Mouse (Mus musculus): ENCODE data around the gene Slc35e2.
"Not testable (repeated sequence)": the region's sequence is repeated elsewhere in the genome, so short reads cannot be mapped to it uniquely, and the experiment has no call there.

The Slc35e2 gene

GRCm38 (mm10) chr4:155624338-155625291 is 23.4 kb downstream of the Slc35e2 start, which contains the start of gene Cdk11b:
Gene Cdk11b, plus strand, starts transcription at chr4:155624854.
- DNase-seq (ENCODE audit: inconsistent ontology term), result peak; percentile 96

DNA sequence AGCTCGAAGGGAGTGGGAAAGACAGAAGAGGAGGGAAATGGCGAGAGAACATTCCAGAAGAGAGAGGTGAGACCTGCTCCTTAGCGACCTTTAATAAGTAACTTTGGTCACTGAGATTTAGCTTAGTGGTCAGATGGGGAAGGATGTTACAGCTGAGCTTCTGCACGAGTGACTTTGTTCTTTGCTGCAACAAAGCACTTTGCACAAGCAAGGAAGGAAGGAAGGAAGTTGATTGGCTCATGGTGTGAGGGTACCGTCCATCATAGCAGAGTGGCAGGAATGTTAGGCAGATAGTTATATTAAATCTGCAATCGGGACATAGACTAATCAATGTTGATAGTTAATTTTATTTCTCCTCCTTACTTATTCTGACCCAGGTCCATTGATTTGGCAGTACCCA is 29.1 kb downstream of the Slc35e2 start:
- no peak for DNase-seq (ENCODE audit: inconsistent ontology term)

DNA sequence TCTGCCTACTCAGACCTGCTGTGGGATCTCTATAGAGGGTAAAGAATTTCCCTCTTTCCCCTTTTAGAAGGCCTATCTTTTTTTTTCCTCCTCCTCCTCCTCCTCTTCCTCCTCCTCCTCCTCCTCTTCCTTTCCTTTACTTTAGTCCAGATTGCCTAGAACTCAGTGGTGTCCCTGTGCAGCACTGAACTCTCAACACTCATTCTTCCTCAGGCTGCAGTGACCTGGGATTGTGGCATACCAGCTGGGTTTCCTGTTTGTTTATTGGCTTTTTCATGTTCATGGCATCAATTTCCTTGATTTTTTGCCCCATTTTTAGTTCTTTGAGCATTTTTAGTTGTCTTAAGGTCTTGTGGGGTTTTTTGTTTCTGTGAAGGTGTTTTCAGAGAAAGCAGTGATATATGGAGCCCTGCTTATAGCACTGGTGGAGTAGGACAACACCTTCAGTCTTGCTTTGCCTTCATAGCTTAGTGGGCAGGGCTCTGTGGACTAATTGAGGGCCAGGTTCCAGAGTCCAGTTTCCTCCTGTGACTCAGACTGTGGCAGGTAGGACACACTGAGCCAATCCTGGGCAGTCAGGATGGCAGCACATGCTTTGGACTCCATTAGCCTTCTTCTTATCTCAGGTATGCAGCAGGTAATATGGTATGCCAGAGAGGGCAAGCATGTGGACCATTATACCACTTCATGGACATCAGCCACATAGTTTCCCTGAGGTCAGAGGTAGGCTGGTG is 34.7 kb downstream of the Slc35e2 start:
- no peak for DNase-seq (ENCODE audit: inconsistent ontology term)

DNA sequence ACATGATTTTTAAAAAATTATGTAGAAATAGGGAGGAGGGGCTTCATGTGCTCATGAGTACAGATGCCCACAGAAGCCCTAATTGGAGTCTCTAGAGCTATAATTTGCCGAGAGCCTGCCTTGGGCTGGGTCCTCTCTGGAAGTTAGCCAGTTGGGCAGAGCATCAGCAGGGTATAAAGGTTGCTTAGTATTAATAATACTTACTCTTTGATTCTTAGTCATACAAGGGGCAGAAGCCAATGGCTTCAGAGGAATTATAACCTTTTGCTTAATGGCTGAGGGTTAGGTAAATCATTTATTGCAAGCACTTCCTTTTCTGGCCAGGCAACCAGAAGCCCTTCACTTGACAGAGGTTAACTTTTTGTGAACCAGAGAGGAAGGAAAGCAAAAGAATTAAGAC is 42.3 kb downstream of the Slc35e2 start:
- DNase-seq (ENCODE audit: inconsistent ontology term), result no peak

GRCm38 (mm10) chr4:155645308-155645707 is 44.1 kb downstream of the Slc35e2 start, which contains the start of gene Gm10563:
Gene Gm10563, minus strand, starts transcription at chr4:155645408.
- DNase-seq (ENCODE audit: inconsistent ontology term), result not testable (repeated sequence)

- no peak for DNase-seq (ENCODE audit: inconsistent ontology term)
Observed at GRCm38 (mm10) chr4:155645721-155646120, 44.5 kb downstream of the Slc35e2 start.

GRCm38 (mm10) chr4:155649355-155649754 is 48.1 kb downstream of the Slc35e2 start:
- DNase-seq (ENCODE audit: inconsistent ontology term), result no peak

DNA sequence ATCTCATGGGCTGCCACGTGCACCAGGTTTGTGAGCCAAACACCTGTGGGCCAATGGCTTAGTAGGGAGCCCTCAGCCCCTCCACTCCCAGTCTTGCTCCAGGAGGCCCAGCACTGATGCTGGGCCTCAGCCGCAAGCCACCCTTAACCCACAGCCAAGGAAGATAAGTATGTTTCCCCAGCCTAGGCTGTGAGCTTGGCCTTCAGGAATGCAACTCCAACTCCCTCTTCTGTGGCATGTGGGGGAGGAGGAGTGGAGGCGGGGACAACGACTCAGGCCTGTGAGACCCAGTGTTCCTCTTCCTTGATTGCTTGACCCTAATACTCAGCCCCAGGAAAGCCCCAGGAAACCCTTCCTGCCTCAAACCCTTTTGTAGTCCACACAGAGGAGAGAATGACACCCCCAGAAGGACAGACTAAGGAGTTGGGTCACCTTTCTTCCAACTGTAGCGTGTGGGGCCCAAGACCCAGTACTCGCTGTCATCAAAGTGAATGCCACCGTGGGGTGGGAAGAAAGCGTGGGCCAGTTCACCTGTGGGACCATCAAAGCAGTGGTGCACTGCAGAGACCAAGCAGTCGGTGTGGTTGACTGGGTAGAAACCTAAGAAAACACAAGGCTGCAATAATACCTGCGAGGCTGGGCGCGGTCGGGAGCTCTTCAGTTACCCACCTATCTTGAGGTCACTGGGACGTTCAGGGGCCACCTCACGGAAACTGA is 50.5 kb downstream of the Slc35e2 start:
- DNase-seq (ENCODE audit: inconsistent ontology term), result peak; percentile 84

DNA sequence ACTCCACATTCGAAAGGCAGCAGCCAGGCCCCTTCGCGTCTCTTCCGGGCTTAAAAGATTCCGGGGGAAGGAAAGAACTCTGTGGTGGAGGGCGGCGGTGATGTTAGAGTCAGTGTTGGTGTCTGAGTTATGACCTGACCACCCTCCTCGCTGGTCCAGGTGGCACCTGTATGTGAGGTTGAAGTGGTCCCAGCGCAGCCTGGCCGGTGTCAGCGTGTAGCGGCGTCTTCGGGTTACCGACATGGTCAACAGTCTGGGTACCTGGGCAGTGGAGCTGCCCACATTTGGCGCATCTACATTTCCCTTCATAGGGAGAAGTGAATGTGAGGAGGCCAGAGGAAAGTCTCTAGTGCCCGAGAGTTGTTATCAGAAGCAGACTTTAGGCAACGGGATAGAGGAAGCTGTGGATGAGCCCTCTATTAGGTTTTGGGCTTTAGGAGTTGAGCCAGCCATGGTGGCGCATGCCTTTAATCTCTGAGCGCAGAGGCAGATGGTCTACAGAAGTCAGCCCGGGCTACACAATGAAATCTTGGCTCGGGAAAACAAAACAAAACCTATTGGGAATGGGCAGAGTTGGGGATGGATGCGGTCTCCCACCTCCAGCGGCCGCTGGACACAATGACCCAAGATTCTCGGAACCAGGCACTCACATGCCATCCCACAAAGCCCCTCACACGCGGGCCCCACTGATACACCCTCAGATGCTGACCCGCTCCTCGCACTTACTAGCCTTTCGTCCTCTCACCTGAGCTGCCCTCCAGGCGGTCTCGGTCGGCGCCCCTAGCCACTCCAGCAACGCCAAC is 51.3 kb downstream of the Slc35e2 start:
- DNase-seq (ENCODE audit: inconsistent ontology term), result no peak

- peak; percentile 72 for DNase-seq (ENCODE audit: inconsistent ontology term)
Observed at GRCm38 (mm10) chr4:155653086-155653450, 51.9 kb downstream of the Slc35e2 start, which contains the start of gene Mmp23. Gene Mmp23, minus strand, starts transcription at chr4:155653384.

DNA sequence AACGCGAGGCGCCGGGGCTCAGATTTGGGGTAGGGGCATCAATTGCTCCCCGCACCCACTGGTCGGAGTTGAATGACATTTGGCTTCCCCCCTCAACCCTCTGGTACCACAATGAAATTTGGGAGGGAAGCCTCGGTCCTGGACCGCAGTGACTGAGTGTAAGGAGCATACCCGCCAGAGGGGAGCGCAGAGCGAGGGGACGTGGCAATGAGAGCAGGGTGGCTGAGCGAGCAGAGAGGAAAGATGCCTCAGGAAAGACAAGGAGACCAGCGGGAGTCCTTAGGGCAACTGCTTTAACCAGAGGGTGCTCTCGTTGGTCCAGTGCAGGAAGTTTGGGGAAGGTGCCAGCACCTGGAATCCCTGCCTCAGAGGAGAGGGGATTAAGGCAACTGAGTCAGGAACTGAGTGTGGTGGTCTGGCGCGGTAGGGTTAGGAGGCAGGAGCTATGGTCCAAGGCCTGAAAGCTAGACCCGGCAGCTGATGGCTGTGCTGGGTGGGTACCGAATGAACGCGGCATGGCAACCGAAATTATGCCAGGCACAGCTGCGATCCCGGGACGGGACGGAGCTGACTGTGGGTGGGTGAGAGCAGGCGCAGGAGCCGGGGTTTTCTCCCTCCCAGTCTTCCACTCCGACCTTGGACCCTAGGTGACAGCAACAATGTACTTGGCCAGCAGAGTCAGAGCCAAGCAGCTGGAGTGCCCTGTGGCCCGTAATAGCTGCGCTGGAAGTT is 52.4 kb downstream of the Slc35e2 start:
- DNase-seq (ENCODE audit: inconsistent ontology term), result peak; percentile 50

- peak; percentile 37 for DNase-seq (ENCODE audit: inconsistent ontology term)
Observed at GRCm38 (mm10) chr4:155654183-155654455, 52.9 kb downstream of the Slc35e2 start.

DNA sequence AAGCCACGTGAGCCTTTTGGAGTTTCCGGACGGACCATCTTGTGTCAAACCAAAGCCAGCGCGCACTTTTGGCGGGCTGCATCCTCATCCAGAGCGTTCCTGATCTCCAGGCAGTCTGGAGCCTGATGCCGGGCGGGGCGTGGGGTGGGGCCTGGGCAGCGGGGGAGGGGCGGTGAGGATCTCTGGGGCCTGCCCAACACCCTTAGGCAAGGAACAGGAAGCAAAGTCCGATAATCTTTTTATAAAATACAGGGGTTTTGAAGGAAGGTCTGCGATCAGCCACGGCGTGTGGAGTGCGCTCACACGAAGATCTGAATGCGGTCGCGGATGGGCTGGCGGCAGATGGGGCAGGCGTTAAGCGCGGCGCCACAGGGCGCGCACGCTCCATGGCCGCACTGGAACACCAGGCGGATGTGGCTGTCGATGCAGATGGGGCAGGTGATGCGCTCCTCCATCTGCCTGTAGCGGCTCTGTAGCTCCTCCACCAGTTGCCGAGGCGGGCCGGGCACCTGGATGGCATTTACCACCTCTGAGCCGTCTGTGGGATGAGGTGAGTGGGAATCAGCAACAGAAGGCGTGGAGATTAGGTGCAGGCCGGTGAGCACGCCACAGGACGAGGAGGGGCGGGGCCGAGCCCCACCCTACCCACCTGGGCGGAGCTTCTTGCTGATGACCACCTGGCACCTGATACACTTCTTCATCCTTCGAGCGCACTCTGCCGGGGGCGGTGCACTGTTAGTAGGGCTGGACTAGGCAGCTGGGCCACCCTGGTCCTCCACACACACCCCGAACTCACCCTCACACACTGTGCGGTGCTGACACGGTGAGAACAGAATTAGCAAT is 53.5 kb downstream of the Slc35e2 start:
- DNase-seq (ENCODE audit: inconsistent ontology term), result peak; percentile 37

DNA sequence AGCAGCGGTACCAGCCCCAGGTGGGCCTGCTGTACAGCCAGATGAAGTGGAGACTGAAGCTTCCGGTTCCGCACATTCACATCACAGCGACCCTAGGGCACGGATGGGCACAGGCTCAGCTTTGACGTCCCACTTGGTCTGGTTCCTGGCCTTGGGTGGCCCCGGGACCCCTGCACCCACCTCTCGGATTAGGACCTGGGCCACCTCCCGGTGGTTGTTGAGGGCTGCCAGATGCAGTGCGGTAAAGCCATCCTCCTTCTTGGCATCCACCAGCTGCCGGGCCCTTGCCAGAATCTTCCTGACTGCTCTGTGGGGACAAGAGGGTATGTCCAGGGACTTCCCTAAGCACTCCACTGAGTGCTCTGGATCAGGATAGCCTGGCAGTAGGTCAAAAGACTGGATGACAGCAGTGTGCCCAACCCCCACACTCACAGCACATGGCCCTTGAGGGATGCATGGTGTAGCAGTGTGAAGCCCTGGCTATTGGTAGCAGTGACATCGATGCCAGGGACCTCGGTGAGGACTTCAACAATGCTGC is 55.1 kb downstream of the Slc35e2 start:
- no peak for DNase-seq (ENCODE audit: inconsistent ontology term)

- DNase-seq (ENCODE audit: inconsistent ontology term), result no peak
Observed at GRCm38 (mm10) chr4:155658961-155659360, 57.7 kb downstream of the Slc35e2 start.

- DNase-seq (ENCODE audit: inconsistent ontology term), result no peak
Observed at GRCm38 (mm10) chr4:155660641-155661040, 59.4 kb downstream of the Slc35e2 start.

DNA sequence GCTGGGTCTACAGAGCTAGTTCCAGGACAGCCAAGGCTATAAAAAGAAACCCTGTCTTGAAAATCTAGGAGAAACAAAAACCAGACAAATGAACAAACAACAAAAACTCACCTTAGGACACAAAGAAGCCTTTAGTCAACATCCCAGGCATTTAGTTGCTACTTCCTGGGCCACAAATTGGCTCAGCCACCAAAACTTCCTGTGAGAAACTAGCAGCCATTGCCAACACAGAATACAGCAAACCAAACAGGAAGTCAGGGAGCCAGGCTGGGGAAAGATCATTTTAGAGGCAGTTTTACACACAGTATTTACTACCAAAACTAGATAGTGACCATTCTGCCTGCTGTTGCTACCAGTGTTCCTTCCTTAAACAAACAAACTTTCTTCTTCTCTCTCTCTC is 65.7 kb downstream of the Slc35e2 start:
- peak; percentile 7 for DNase-seq (ENCODE audit: inconsistent ontology term)

GRCm38 (mm10) chr4:155668689-155669597 is 67.7 kb downstream of the Slc35e2 start, which contains the start of gene Mib2:
Gene Mib2, minus strand, starts transcription at chr4:155669198.
- DNase-seq (ENCODE audit: inconsistent ontology term), result peak; percentile 98

Data from Muller cell, postnatal 12 days (primary cell).